Mouse (Mus musculus) stomach, embryonic 15.5 days (tissue): ENCODE results near the gene 1810065E05Rik. TPM values are rescaled to one million over a fixed set of nuclear protein-coding genes. Genes with fewer than 3 reads are reported as not detected.

Source experiments
- ATAC-seq: fragments of 200-750 bp; cut with Nextera tagmentation; 2 replicates; pipeline ENCODE4 v1.8.0; 2017; ENCODE audit warnings: low read depth, moderate number of reproducible peaks, moderate TSS enrichment; ENCODE audit not compliant: insufficient read depth, low FRiP score
- H3K27ac ChIP-seq: fragments of 300-500 bp; sonication (generic); 2 replicates; pipeline ENCODE4 v1.5.1; 2015; ENCODE audit warnings: mild to moderate bottlenecking, inconsistent platforms
- H3K27me3 ChIP-seq: fragments of 300-500 bp; sonication (generic); replicated peaks from 2 replicates; pipeline ENCODE4 v1.6.1; 2015; ENCODE audit warnings: inconsistent platforms
- H3K36me3 ChIP-seq: fragments of 300-500 bp; sonication (generic); 2 replicates; pipeline ENCODE4 v1.6.1; 2015; ENCODE audit warnings: inconsistent platforms
- H3K4me1 ChIP-seq: fragments of 300-500 bp; sonication (generic); 2 replicates; pipeline ENCODE4 v1.6.1; 2015; ENCODE audit warnings: inconsistent platforms
- H3K4me2 ChIP-seq: fragments of 300-500 bp; sonication (generic); 2 replicates; pipeline ENCODE4 v1.6.1; 2015; ENCODE audit warnings: mild to moderate bottlenecking, inconsistent platforms
- H3K4me3 ChIP-seq: fragments of 300-500 bp; sonication (generic); replicated peaks from 2 replicates; pipeline ENCODE4 v1.5.1; 2015; ENCODE audit warnings: inconsistent platforms
- H3K9ac ChIP-seq: fragments of 300-500 bp; sonication (generic); 2 replicates; pipeline ENCODE4 v1.6.1; 2015; ENCODE audit warnings: inconsistent platforms
- H3K9me3 ChIP-seq: fragments of 300-500 bp; sonication (generic); 2 replicates; pipeline ENCODE4 v1.6.1; 2016; ENCODE audit warnings: inconsistent platforms
- WGBS: fragments of 180-500 bp; shearing (Covaris S2); methylation state at CpG from one replicate; pipeline ENCODE4 v1.1.7; 2015; 5-methylcytosine and 5-hydroxymethylcytosine counted together
- polyA plus RNA-seq: library from polyadenylated mRNA; unstranded; fragments of >200 nt; fragmentation: Nextera tagmentation; extraction: Ambion mirVana; gene quantifications from 2 replicates; pipeline ENCODE4 v1.2.1, GENCODE M21; 2015

The 1810065E05Rik gene
- polyA plus RNA-seq = 0.19 and 0.24 TPM in 2 replicates

DNA sequence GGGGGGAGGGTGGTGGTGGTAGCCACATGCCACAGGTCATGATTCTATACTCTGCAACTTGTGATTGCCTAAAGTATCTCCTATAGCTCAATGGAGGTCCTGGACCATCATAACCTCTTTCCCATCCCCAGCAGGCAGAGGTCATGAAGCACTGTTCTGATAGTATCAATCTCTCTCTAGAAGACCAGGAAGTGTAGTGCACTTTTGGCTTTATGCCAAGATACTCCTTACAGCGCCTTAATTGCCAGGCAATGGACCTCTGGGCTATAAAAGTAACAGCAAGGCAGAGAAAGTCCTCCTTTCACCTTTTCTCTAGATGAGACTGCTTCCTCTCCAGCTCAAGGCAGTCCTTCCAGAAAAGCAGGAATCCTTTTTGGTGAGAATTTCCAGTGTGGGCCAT, at the start of gene 1810065E05Rik:
1810065E05Rik (plus strand) TSS at position 297 of the 400 bp plus-strand sequence.
- Histone ChIP-seq H3K9ac (no peak within 1 kb of the TSS), H3K36me3 (no peaks in the 10 kb centered on the region), H3K27ac (no peak within 1 kb of the TSS), H3K9me3 (no peaks in the 10 kb centered on the region), H3K27me3 (no peaks in the 10 kb centered on the region), H3K4me3 (no peak within 1 kb of the TSS), H3K4me2 (no peak within 1 kb of the TSS), H3K4me1 (no peaks in the 10 kb centered on the region)
- 43% methylated on average over 1 of the region's 1 CpGs for WGBS
- no peak for ATAC-seq

DNA sequence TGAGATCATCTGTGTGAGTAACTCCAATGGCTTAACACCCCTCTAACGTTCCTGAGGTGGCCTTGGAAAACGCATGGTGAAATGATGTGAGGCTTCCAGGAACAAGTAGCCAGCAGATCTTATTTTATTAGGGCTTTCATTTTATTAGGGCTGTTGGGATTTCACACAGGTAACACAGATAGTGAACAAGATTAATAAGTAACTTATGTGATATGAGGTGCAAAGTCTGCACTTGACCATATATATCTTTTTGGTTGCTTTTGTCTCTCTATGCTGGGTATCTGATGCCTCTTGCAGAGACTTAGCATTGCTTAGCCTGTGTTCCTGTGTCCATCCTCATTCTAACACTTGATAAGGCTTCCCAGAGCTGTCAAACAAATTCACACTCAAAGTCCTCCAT, 43.6 kb upstream of the 1810065E05Rik start:
- Histone ChIP-seq H3K27me3 (no peaks in the 10 kb centered on the region), H3K9ac (no peak overlapping the region), H3K4me1 (no peaks in the 10 kb centered on the region), H3K36me3 (no peaks in the 10 kb centered on the region), H3K27ac (no peak overlapping the region), H3K4me3 (no peak overlapping the region), H3K4me2 (no peak overlapping the region), H3K9me3 (no peaks in the 10 kb centered on the region)
- ATAC-seq = no peak
- WGBS = 67% methylated on average over 2 of the region's 2 CpGs

DNA sequence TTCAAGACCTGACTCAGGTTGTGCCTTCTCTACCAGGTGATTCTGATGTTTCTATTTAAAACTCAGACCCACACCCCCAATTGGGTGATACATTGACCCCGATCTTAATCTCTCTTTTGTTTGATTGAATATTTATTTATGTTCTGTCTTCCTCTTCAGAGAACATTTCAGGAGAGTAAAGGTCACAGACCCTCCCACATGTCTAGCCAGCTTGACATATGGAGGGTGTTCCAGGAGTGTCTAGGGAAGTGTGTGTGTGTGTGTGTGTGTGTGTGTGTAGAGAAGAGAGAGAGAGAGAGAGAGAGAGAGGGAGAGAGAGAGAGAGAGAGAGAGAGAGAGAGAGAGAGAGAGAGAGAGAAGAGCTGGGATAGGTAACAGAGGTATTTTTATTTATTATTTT, 43.2 kb upstream of the 1810065E05Rik start:
- Histone ChIP-seq H3K27me3 (no peaks in the 10 kb centered on the region), H3K36me3 (no peaks in the 10 kb centered on the region), H3K4me2 (no peak overlapping the region), H3K9ac (no peak overlapping the region), H3K4me3 (no peak overlapping the region), H3K9me3 (no peaks in the 10 kb centered on the region), H3K27ac (no peak overlapping the region), H3K4me1 (no peaks in the 10 kb centered on the region)
- 15% methylated on average over 1 of the region's 1 CpGs for WGBS
- 0 out of 2 replicates have a peak, but pooled peaks have one; percentile 22 for ATAC-seq

GRCm38 (mm10) chr11:58378763-58379278, 42.1 kb upstream of the 1810065E05Rik start, which contains the start of gene Lypd8:
TSS of gene Lypd8 (plus strand) at chr11:58379043.
- Histone ChIP-seq H3K4me3 (no peak within 1 kb of the TSS; the same call in 1 of the 2 replicates), H3K9me3 (no peaks in the 10 kb centered on the region), H3K4me2 (no peak within 1 kb of the TSS), H3K9ac (no peak within 1 kb of the TSS), H3K36me3 (no peaks in the 10 kb centered on the region), H3K27me3 (no peaks in the 10 kb centered on the region), H3K27ac (no peak within 1 kb of the TSS), H3K4me1 (no peaks in the 10 kb centered on the region)
- WGBS = 86% methylated on average over 3 of the region's 3 CpGs
- ATAC-seq = no peak

- Histone ChIP-seq H3K4me2 (no peak overlapping the region), H3K9me3 (no peaks in the 10 kb centered on the region), H3K4me1 (no peaks in the 10 kb centered on the region), H3K36me3 (no peaks in the 10 kb centered on the region), H3K27me3 (no peaks in the 10 kb centered on the region), H3K27ac (no peak overlapping the region), H3K4me3 (no peak overlapping the region; the same call in 1 of the 2 replicates), H3K9ac (no peak overlapping the region)
- ATAC-seq = no peak
- 82% methylated on average over 1 of the region's 1 CpGs for WGBS
Measured at GRCm38 (mm10) chr11:58379516-58379915, 41.4 kb upstream of the 1810065E05Rik start.

GRCm38 (mm10) chr11:58382471-58382870, 38.4 kb upstream of the 1810065E05Rik start:
- no peak overlapping the region for H3K4me2 ChIP-seq
- no peaks in the 10 kb centered on the region for H3K27me3 ChIP-seq
- H3K4me1 ChIP-seq = no peaks in the 10 kb centered on the region
- no peaks in the 10 kb centered on the region for H3K36me3 ChIP-seq
- ATAC-seq = no peak
- H3K9me3 ChIP-seq = no peaks in the 10 kb centered on the region
- no peak overlapping the region for H3K27ac ChIP-seq
- no peak overlapping the region for H3K9ac ChIP-seq
- 88% methylated on average over 6 of the region's 6 CpGs for WGBS
- H3K4me3 ChIP-seq = no peak overlapping the region

- H3K36me3 ChIP-seq = no peaks in the 10 kb centered on the region
- ATAC-seq = no peak
- no peak overlapping the region for H3K4me2 ChIP-seq
- H3K9ac ChIP-seq = no peak overlapping the region
- WGBS = 67% methylated on average over 6 of the region's 6 CpGs
- H3K4me3 ChIP-seq = no peak overlapping the region
- no peaks in the 10 kb centered on the region for H3K9me3 ChIP-seq
- no peaks in the 10 kb centered on the region for H3K27me3 ChIP-seq
- H3K27ac ChIP-seq = no peak overlapping the region
- H3K4me1 ChIP-seq = no peaks in the 10 kb centered on the region
Measured at GRCm38 (mm10) chr11:58399985-58400645, 20.8 kb upstream of the 1810065E05Rik start.

DNA sequence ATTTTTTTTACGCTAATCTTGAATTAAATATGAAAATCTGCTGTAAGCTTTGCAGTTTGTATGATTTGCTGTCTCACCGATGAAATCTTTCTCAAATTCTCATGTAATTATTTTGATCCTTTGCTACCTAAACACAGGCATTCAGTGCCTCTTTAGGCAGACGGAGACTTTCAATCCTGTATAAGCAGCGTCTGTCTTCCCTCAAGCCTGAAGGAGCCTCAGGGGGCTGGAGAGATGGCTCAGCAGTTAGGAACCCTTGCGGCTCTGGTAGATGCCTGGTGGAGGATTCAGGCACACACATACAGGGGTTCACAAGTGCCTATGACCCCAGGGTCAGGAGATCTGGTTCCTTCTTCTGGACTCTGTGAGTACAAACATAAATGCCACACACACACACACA, 20.3 kb upstream of the 1810065E05Rik start:
- WGBS = 50% methylated on average over 5 of the region's 5 CpGs
- no peak overlapping the region for H3K9ac ChIP-seq
- no peak overlapping the region for H3K4me3 ChIP-seq
- H3K4me1 ChIP-seq = no peaks in the 10 kb centered on the region
- no peaks in the 10 kb centered on the region for H3K9me3 ChIP-seq
- ATAC-seq = no peak
- no peak overlapping the region for H3K27ac ChIP-seq
- no peak overlapping the region for H3K4me2 ChIP-seq
- H3K27me3 ChIP-seq = no peaks in the 10 kb centered on the region
- no peaks in the 10 kb centered on the region for H3K36me3 ChIP-seq

DNA sequence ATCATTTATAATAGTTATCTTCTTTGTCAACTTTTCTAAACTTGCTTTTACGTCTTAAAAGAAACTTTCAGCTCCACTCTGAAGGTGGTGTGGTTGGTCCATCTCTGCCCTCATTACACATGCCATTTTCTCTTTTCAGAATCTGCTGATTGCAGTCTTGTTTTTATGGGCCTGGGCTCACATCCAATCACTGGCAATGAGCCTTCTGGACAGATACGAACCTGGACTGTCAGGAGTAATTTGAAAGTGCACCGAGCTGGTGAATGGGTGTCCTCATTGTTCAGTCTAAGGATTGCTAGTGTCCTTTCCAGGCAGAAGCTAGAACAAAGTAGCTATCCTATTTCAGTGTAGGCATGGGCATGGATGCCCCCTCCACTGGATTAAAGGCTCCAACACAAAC, 12.8 kb upstream of the 1810065E05Rik start:
- Histone ChIP-seq H3K27ac (no peak overlapping the region), H3K9me3 (no peaks in the 10 kb centered on the region), H3K9ac (no peak overlapping the region), H3K4me2 (no peak overlapping the region), H3K4me3 (no peak overlapping the region), H3K27me3 (no peaks in the 10 kb centered on the region), H3K4me1 (no peaks in the 10 kb centered on the region), H3K36me3 (no peaks in the 10 kb centered on the region)
- no peak for ATAC-seq
- WGBS = 57% methylated on average over 3 of the region's 3 CpGs

DNA sequence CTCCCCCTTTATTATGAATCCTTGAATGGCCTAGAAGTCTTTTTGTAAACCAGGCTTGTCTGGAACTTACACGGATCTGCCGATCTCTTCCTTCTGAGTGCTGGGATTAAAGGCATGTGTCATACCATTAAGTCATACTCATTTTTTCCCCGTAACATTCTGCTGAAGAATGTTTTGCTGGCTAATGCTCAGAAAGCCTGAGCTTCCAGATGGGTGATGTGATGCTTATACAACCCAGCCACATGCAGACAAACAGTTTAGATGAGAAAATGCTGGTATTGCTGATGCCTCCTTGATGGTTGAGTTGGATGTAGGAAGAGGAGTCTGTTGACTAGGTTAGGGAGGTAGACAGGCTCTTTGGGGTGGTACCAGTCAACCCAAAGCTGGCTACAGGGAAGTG, 2.6 kb upstream of the 1810065E05Rik start:
- ATAC-seq = no peak
- WGBS = 44% methylated on average over 3 of the region's 3 CpGs
- no peaks in the 10 kb centered on the region for H3K27me3 ChIP-seq

DNA sequence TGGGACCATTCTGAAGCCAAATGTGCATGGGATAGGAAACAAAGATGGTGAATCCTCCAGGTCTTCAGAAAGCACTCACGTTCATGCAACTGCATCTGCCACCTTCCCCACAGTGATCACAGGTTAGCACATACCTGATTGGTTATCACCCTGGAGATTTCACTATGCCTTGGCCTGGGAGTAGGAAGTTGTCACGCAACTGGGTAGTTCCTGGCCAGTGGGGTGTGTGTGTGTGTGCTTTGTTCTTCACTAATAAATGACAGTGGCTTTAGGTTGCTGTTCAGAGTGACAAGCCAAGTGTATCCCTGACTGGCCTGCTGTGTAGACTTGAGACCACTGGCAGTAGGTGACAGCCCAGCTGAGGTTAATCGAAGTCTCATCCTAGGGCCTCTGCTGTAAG, 11.3 kb downstream of the 1810065E05Rik start, which contains the start of gene Gm12253:
Gm12253 (plus strand) TSS at position 301 of the 400 bp plus-strand sequence.
- WGBS = 81% methylated on average over 3 of the region's 3 CpGs
- Histone ChIP-seq H3K27me3 (no peaks in the 10 kb centered on the region), H3K27ac (no peak within 1 kb of the TSS), H3K9ac (no peak within 1 kb of the TSS), H3K9me3 (no peaks in the 10 kb centered on the region), H3K4me3 (no peak within 1 kb of the TSS), H3K4me2 (no peak within 1 kb of the TSS), H3K4me1 (no peaks in the 10 kb centered on the region), H3K36me3 (no peaks in the 10 kb centered on the region)
- ATAC-seq = no peak

More for the DNA sequence above, 2.6 kb upstream of the 1810065E05Rik start:
- Histone ChIP-seq H3K9me3 (no peaks in the 10 kb centered on the region), H3K4me2 (no peak overlapping the region), H3K4me3 (no peak overlapping the region), H3K36me3 (no peaks in the 10 kb centered on the region), H3K9ac (no peak overlapping the region), H3K27ac (no peak overlapping the region), H3K4me1 (no peaks in the 10 kb centered on the region)

GRCm38 (mm10) chr11:58437866-58438265, 17.0 kb downstream of the 1810065E05Rik start:
- Histone ChIP-seq H3K27me3 (no peaks in the 10 kb centered on the region), H3K9ac (no peak overlapping the region), H3K4me3 (no peak overlapping the region), H3K4me2 (no peak overlapping the region), H3K4me1 (no peaks in the 10 kb centered on the region), H3K36me3 (no peaks in the 10 kb centered on the region), H3K27ac (no peak overlapping the region), H3K9me3 (no peaks in the 10 kb centered on the region)
- ATAC-seq = no peak
- 29% methylated on average over 5 of the region's 5 CpGs for WGBS
